Mouse (Mus musculus) liver, embryonic 16.5 days (tissue): ENCODE results near the gene Gart. TPM values are rescaled to one million over a fixed set of nuclear protein-coding genes. Genes with fewer than 3 reads are reported as not detected.

Experiments
- ATAC-seq: fragments of 200-750 bp; cut with Nextera tagmentation; 2 replicates; pipeline ENCODE4 v1.8.0; 2017; ENCODE audit warnings: low read depth, mild to moderate bottlenecking, moderate number of reproducible peaks, moderate library complexity
- H3K27ac ChIP-seq: fragments of 300-500 bp; sonication (generic); 2 replicates; pipeline ENCODE4 v1.5.1; 2014; ENCODE audit warnings: mild to moderate bottlenecking, low read length
- H3K27me3 ChIP-seq: fragments of 300-500 bp; sonication (generic); 2 replicates; pipeline ENCODE4 v1.6.1; 2014; ENCODE audit warnings: low read depth, low read length, mixed read lengths; ENCODE audit not compliant: control insufficient read depth, insufficient read depth
- H3K36me3 ChIP-seq: fragments of 300-500 bp; sonication (generic); 2 replicates; pipeline ENCODE4 v1.6.1; 2014; ENCODE audit warnings: mild to moderate bottlenecking; ENCODE audit not compliant: control insufficient read depth, insufficient read depth
- H3K4me1 ChIP-seq: fragments of 300-500 bp; sonication (generic); 2 replicates; pipeline ENCODE4 v1.6.1; 2014; ENCODE audit warnings: low read depth, low read length, mixed read lengths; ENCODE audit not compliant: control insufficient read depth
- H3K4me2 ChIP-seq: fragments of 300-500 bp; sonication (generic); 2 replicates; pipeline ENCODE4 v1.6.1; 2014; ENCODE audit warnings: low read depth, low read length, mixed read lengths
- H3K4me3 ChIP-seq: fragments of 300-500 bp; sonication (generic); 2 replicates; pipeline ENCODE4 v1.5.1; 2014; ENCODE audit warnings: low read depth, mild to moderate bottlenecking, low read length
- H3K9ac ChIP-seq: fragments of 300-500 bp; sonication (generic); 2 replicates; pipeline ENCODE4 v1.6.1; 2014; ENCODE audit warnings: low read depth, low read length
- H3K9me3 ChIP-seq: fragments of 300-500 bp; sonication (generic); replicated peaks from 2 replicates; pipeline ENCODE4 v1.6.1; 2016; ENCODE audit warnings: low read length; ENCODE audit not compliant: control insufficient read depth
- WGBS: fragments of 180-500 bp; shearing (Covaris S2); extraction: QIAGEN DNeasy Blood & Tissue Kit; methylation state at CpG from one replicate; pipeline ENCODE4 v1.1.7; 2014; ENCODE audit not compliant: insufficient replicate concordance; 5-methylcytosine and 5-hydroxymethylcytosine counted together
- polyA plus RNA-seq: library from polyadenylated mRNA; unstranded; fragments of >200 nt; fragmentation: Nextera tagmentation; extraction: Ambion mirVana; gene quantifications from 2 replicates; pipeline ENCODE4 v1.2.1, GENCODE M21; 2015

The Gart gene
- polyA plus RNA-seq, 1 experiment from 2014 or later = 52.9 TPM

GRCm38 (mm10) chr16:91593262-91593661 lies 53.5 kb downstream of the Gart start:
- Histone ChIP-seq H3K4me1 (peaks cover 16% of the 10 kb centered on the region), H3K36me3 (no peaks in the 10 kb centered on the region), H3K27me3 (peaks cover 4% of the 10 kb centered on the region), H3K9me3 (no peaks in the 10 kb centered on the region), H3K27ac (no peak overlapping the region), H3K4me2 (no peak overlapping the region), H3K4me3 (no peak overlapping the region), H3K9ac (no peak overlapping the region)
- 48% methylated on average over 3 of the region's 3 CpGs for WGBS
- ATAC-seq = no peak

GRCm38 (mm10) chr16:91592162-91592561 lies 54.6 kb downstream of the Gart start:
- no peaks in the 10 kb centered on the region for H3K36me3 ChIP-seq
- no peak overlapping the region for H3K4me3 ChIP-seq
- 50% methylated on average over 8 of the region's 8 CpGs for WGBS
- ATAC-seq = no peak
- peaks cover 15% of the 10 kb centered on the region for H3K4me1 ChIP-seq
- no peaks in the 10 kb centered on the region for H3K9me3 ChIP-seq
- H3K27ac ChIP-seq = no peak overlapping the region
- no peaks in the 10 kb centered on the region for H3K27me3 ChIP-seq
- H3K9ac ChIP-seq = no peak overlapping the region
- H3K4me2 ChIP-seq = no peak overlapping the region

GRCm38 (mm10) chr16:91588703-91589102 lies 58.0 kb downstream of the Gart start:
- H3K4me3 ChIP-seq = no peak overlapping the region
- H3K27me3 ChIP-seq = no peaks in the 10 kb centered on the region
- ATAC-seq = no peak
- H3K27ac ChIP-seq = no peak overlapping the region
- no peak overlapping the region for H3K9ac ChIP-seq
- 67% methylated on average over 3 of the region's 3 CpGs for WGBS
- H3K36me3 ChIP-seq = no peaks in the 10 kb centered on the region
- H3K9me3 ChIP-seq = no peaks in the 10 kb centered on the region
- no peak overlapping the region for H3K4me2 ChIP-seq
- peaks cover 3% of the 10 kb centered on the region; the same call in 1 of the 2 replicates for H3K4me1 ChIP-seq

GRCm38 (mm10) chr16:91587730-91588453 lies 58.9 kb downstream of the Gart start:
- H3K27ac ChIP-seq = no peak overlapping the region
- 55% methylated on average over 6 of the region's 6 CpGs for WGBS

GRCm38 (mm10) chr16:91586244-91586643 lies 60.5 kb downstream of the Gart start:
- Histone ChIP-seq H3K9ac (no peak overlapping the region), H3K27ac (no peak overlapping the region), H3K9me3 (no peaks in the 10 kb centered on the region), H3K27me3 (no peaks in the 10 kb centered on the region), H3K4me1 (peaks cover 3% of the 10 kb centered on the region; the same call in 1 of the 2 replicates), H3K4me3 (no peak overlapping the region), H3K4me2 (no peak overlapping the region), H3K36me3 (no peaks in the 10 kb centered on the region)
- ATAC-seq = no peak
- 71% methylated on average over 6 of the region's 6 CpGs for WGBS

More at GRCm38 (mm10) chr16:91587730-91588453, 58.9 kb downstream of the Gart start:
- Histone ChIP-seq H3K9me3 (no peaks in the 10 kb centered on the region), H3K9ac (no peak overlapping the region), H3K36me3 (no peaks in the 10 kb centered on the region), H3K27me3 (no peaks in the 10 kb centered on the region), H3K4me2 (no peak overlapping the region), H3K4me3 (no peak overlapping the region), H3K4me1 (peaks cover 3% of the 10 kb centered on the region; the same call in 1 of the 2 replicates)
- ATAC-seq = no peak; the same call in 1 of the 2 replicates

DNA sequence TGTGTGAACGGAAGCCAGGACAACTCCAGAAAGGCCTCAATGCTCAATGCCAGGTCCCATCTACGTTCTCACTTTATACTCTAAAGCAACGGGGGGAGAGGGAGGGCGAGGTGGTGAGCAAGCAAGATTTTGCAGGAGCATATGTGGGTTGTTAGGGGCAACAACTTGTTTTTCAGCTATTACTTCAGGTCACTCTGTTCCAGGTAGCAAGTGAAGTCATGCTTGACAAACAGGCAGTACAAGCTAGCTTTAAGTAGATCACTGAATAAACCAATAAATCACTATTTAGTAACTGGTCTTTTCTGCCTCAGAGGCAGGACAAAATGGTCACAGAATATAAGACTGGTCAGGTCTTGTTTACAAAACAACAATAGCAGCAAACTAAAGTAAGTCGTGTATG lies 61.1 kb downstream of the Gart start:
- no peaks in the 10 kb centered on the region for H3K36me3 ChIP-seq
- no peaks in the 10 kb centered on the region for H3K9me3 ChIP-seq
- H3K4me3 ChIP-seq = no peak overlapping the region
- H3K27me3 ChIP-seq = no peaks in the 10 kb centered on the region
- no peak for ATAC-seq
- peaks cover 3% of the 10 kb centered on the region; the same call in 1 of the 2 replicates for H3K4me1 ChIP-seq
- no peak overlapping the region for H3K9ac ChIP-seq
- no peak overlapping the region for H3K27ac ChIP-seq
- 65% methylated on average over 5 of the region's 5 CpGs for WGBS
- no peak overlapping the region for H3K4me2 ChIP-seq

DNA sequence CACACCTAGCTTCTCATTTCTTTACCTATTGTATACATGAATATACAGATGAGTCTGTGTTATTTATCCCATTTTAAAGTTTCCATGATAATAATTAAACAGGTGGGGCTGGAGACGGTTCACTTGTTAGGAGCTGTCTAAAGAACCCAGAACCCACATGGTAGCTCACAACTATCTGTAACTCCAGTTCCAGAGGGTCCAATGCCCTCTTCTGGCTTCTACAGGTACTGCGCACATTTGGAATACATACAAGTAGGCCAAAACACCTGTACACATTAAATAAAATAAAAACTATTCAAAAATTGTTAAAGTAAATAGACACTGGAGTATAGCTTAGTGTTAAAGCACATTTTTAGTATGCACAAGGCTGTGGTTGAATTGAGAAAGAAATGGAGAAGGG lies 64.4 kb downstream of the Gart start:
- H3K9me3 ChIP-seq = no peaks in the 10 kb centered on the region
- ATAC-seq = no peak
- H3K9ac ChIP-seq = no peak overlapping the region
- H3K27me3 ChIP-seq = no peaks in the 10 kb centered on the region
- no peaks in the 10 kb centered on the region for H3K4me1 ChIP-seq
- 36% methylated on average over 2 of the region's 2 CpGs for WGBS
- H3K4me3 ChIP-seq = no peak overlapping the region
- no peak overlapping the region for H3K27ac ChIP-seq
- no peak overlapping the region for H3K4me2 ChIP-seq
- no peaks in the 10 kb centered on the region for H3K36me3 ChIP-seq

GRCm38 (mm10) chr16:91578980-91579720 lies 67.6 kb downstream of the Gart start:
- no peak for ATAC-seq
- Histone ChIP-seq H3K27me3 (no peaks in the 10 kb centered on the region), H3K4me1 (no peaks in the 10 kb centered on the region), H3K4me3 (no peak overlapping the region), H3K36me3 (no peaks in the 10 kb centered on the region), H3K4me2 (no peak overlapping the region), H3K9ac (no peak overlapping the region), H3K9me3 (no peaks in the 10 kb centered on the region), H3K27ac (no peak overlapping the region)
- 73% methylated on average over 14 of the region's 14 CpGs for WGBS

- WGBS = 75% methylated on average over 13 of the region's 13 CpGs
- Histone ChIP-seq H3K27ac (no peak overlapping the region), H3K9ac (no peak overlapping the region), H3K4me3 (no peak overlapping the region), H3K4me2 (no peak overlapping the region), H3K9me3 (no peaks in the 10 kb centered on the region), H3K36me3 (no peaks in the 10 kb centered on the region), H3K4me1 (no peaks in the 10 kb centered on the region), H3K27me3 (no peaks in the 10 kb centered on the region)
- no peak for ATAC-seq
These were observed 71.6 kb downstream of the Gart start for GRCm38 (mm10) chr16:91575151-91575550.
